Mouse (Mus musculus) retina, adult 2 months (tissue): ENCODE data around the gene Trmt10a.
A peak's percentile ranks its signal among the peaks of the same experiment; 100 is the strongest.

ENCODE experiments used
- DNase-seq: peaks from one replicate; pipeline ENCODE4 v3.0.0-alpha.2; 2012; ENCODE audit warnings: low read depth, low spot score

The Trmt10a gene

GRCm38 (mm10) chr3:138197093-138197492 is 53.8 kb downstream of the Trmt10a start:
- no peak for DNase-seq

- DNase-seq, result no peak
Observed at GRCm38 (mm10) chr3:138197556-138197955, 54.3 kb downstream of the Trmt10a start.

DNA sequence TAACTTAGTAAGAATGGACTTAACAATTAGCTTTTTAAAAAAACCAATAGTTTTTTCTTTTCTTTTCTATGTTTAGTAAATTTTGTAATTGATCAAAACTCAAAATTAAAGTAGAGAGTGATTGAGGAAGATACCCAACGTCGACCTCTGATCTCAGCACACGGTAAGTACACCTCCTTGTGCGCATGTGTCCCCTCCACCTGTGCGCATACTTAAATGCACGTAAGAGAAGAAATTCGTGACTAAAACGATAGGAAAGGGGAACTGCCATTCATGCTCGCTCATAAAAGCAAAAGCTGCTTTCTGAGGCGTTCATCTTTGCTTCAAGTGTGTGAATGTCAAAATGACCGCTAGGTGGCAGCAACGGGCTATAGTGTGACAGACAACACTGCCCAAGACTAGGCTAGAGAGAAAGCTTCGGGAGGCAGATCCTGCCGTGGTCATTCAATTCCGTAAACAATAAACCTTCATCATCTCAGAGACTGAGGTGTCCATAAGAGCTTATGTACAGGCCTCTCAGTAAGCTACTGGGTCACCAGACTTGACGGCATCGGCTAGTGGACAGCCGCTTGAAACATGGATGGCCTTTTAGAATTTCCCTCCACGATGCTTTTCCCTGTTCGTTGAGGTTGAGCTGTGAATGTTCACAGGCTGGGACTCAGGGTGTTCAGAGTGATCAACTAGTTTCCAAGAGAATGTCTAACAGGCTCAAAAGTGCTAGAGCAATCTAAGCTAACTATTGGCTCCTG is 54.9 kb downstream of the Trmt10a start:
- peak; percentile 67 for DNase-seq

- DNase-seq, result no peak
Observed at GRCm38 (mm10) chr3:138198722-138199068, 55.4 kb downstream of the Trmt10a start.

DNA sequence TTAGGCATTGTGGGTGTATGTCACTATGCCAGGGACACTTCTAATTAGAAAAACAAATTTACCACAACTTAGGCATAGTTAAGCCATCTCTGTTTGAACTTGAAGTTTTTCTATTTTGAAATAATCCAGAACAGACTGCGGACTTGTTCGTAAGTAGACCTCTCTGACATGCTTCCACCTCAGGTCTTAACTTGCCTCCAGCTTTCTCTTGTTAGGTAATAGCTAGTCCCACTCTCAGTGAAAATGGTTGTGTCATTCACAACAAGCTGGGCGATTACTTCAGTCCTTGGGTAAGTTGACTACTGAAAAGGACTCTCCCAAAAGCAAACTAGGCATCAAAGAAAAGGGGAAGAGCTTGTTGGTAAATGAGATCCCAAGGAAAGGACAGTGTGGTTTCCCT is 65.6 kb downstream of the Trmt10a start:
- DNase-seq, result no peak
